Mouse (Mus musculus) heart, postnatal 0 days (tissue): ENCODE results near the gene BC004004. TPM values are rescaled to one million over a fixed set of nuclear protein-coding genes. Genes with fewer than 3 reads are reported as not detected.

Source experiments
- ATAC-seq: fragments of 200-750 bp; cut with Nextera tagmentation; 2 replicates; pipeline ENCODE4 v1.8.0; 2017; ENCODE audit warnings: low read depth, moderate number of reproducible peaks, moderate library complexity; ENCODE audit not compliant: insufficient read depth
- DNase-seq: peaks from one replicate; pipeline ENCODE4 v3.0.0-alpha.2; 2016; ENCODE audit warnings: low spot score
- H3K27ac ChIP-seq: fragments of 300-500 bp; sonication (generic); 2 replicates; pipeline ENCODE4 v1.5.1; 2014; ENCODE audit warnings: low read depth, mild to moderate bottlenecking
- H3K27me3 ChIP-seq: fragments of 300-500 bp; sonication (generic); 2 replicates; pipeline ENCODE4 v1.6.1; 2014; ENCODE audit warnings: low read length, mixed read lengths; ENCODE audit not compliant: control insufficient read depth, insufficient read depth
- H3K36me3 ChIP-seq: fragments of 300-500 bp; sonication (generic); replicated peaks from 2 replicates; pipeline ENCODE4 v1.6.1; 2014; ENCODE audit warnings: low read length, mixed read lengths; ENCODE audit not compliant: control insufficient read depth, insufficient read depth
- H3K4me1 ChIP-seq: fragments of 300-500 bp; sonication (generic); 2 replicates; pipeline ENCODE4 v1.6.1; 2014; ENCODE audit warnings: antibody characterized with exemption; ENCODE audit not compliant: control insufficient read depth, insufficient read depth
- H3K4me2 ChIP-seq: fragments of 300-500 bp; sonication (generic); 2 replicates; pipeline ENCODE4 v1.6.1; 2014; ENCODE audit warnings: low read depth, mild to moderate bottlenecking, low read length, moderate library complexity
- H3K4me3 ChIP-seq: fragments of 300-500 bp; sonication (generic); 2 replicates; pipeline ENCODE4 v1.5.1; 2014; ENCODE audit warnings: low read depth, low read length
- H3K9ac ChIP-seq: fragments of 300-500 bp; sonication (generic); replicated peaks from 2 replicates; pipeline ENCODE4 v1.6.1; 2014; ENCODE audit warnings: low read depth, low read length, mixed read lengths
- H3K9me3 ChIP-seq: fragments of 300-500 bp; sonication (generic); replicated peaks from 2 replicates; pipeline ENCODE4 v1.6.1; 2016; ENCODE audit warnings: low read length; ENCODE audit not compliant: control insufficient read depth
- CTCF ChIP-seq: IDR thresholded peaks from 2 replicates; pipeline ENCODE4 v1.5.1; 2016; ENCODE audit warnings: antibody characterized with exemption, control low read depth, low read depth
- EP300 ChIP-seq: IDR thresholded peaks from 2 replicates; pipeline ENCODE4 v1.6.1; 2016; ENCODE audit warnings: antibody characterized with exemption, low read depth
- WGBS: fragments of 180-500 bp; shearing (Covaris S2); extraction: QIAGEN DNeasy Blood & Tissue Kit; methylation state at CpG from one replicate; pipeline ENCODE4 v1.1.7; 2014; 5-methylcytosine and 5-hydroxymethylcytosine counted together
- polyA plus RNA-seq: library from polyadenylated mRNA; unstranded; fragments of >200 nt; fragmentation: Nextera tagmentation; extraction: Ambion mirVana; gene quantifications from 2 replicates; pipeline ENCODE4 v1.2.1, GENCODE M21; 2015
- total RNA-seq: library from RNA; depleted of rRNA; stranded (reverse); fragments of >200 nt; gene quantifications from 2 replicates; pipeline ENCODE4 v1.2.3, GENCODE M21; 2014; ENCODE audit warnings: low replicate concordance

BC004004 gene
- total and polyA plus RNA-seq, 2 experiments from 2014 or later = 140 to 234 TPM

GRCm38 (mm10) chr17:29280422-29280821, 11.8 kb downstream of the BC004004 start:
- Histone ChIP-seq H3K27me3 (no peaks in the 10 kb centered on the region), H3K9ac (no peak overlapping the region), H3K4me3 (no peak overlapping the region), H3K36me3 (peaks cover 54% of the 10 kb centered on the region), H3K4me1 (no peaks in the 10 kb centered on the region), H3K4me2 (no peak overlapping the region), H3K27ac (no peak overlapping the region), H3K9me3 (no peaks in the 10 kb centered on the region)
- DNase-seq (no peak), ATAC-seq (no peak)
- TF ChIP-seq EP300 = no peak
- no peak for TF ChIP-seq CTCF
- WGBS = 90% methylated on average over 5 of the region's 5 CpGs

- H3K36me3 ChIP-seq = peaks cover 59% of the 10 kb centered on the region
- no peak for ATAC-seq
- H3K9me3 ChIP-seq = no peaks in the 10 kb centered on the region
- no peak for DNase-seq
- H3K4me2 ChIP-seq = no peak overlapping the region
- WGBS = 84% methylated on average over 5 of the region's 5 CpGs
- H3K9ac ChIP-seq = no peak overlapping the region
- no peaks in the 10 kb centered on the region for H3K4me1 ChIP-seq
- no peak for TF ChIP-seq EP300
- no peak for TF ChIP-seq CTCF
- H3K4me3 ChIP-seq = no peak overlapping the region
- no peaks in the 10 kb centered on the region for H3K27me3 ChIP-seq
- no peak overlapping the region for H3K27ac ChIP-seq
These were observed 13.0 kb downstream of the BC004004 start for GRCm38 (mm10) chr17:29281541-29281940.

GRCm38 (mm10) chr17:29282216-29282952, 13.8 kb downstream of the BC004004 start:
- Histone ChIP-seq H3K4me3 (no peak overlapping the region), H3K27me3 (no peaks in the 10 kb centered on the region), H3K4me2 (no peak overlapping the region), H3K27ac (no peak overlapping the region), H3K4me1 (no peaks in the 10 kb centered on the region), H3K9ac (no peak overlapping the region), H3K36me3 (peaks cover 61% of the 10 kb centered on the region), H3K9me3 (no peaks in the 10 kb centered on the region)
- WGBS = 80% methylated on average over 21 of the region's 21 CpGs
- no peak for DNase-seq
- ATAC-seq = no peak
- no peak for TF ChIP-seq CTCF
- TF ChIP-seq EP300 = no peak

DNA sequence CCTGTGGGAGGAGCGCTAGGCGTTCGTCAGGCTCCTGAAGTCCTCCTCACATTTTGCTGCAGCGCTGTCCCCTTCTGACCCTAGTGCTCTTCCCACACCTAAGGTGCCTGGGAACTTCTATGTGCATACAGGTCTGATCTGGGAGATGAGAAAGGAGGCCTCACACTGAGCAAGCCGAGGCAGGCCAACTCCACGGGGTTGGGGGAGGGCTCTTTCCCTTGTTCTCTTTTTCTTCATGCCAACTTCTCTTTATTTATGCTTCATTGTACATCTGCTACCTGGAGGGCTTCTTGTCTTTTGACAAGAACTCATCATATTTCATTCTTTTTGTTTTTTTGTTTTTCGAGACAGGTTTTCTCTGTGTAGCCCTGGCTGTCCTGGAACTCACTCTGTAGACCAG, 23.2 kb downstream of the BC004004 start:
- H3K9ac ChIP-seq = no peak overlapping the region
- no peaks in the 10 kb centered on the region for H3K4me1 ChIP-seq
- ATAC-seq = no peak
- no peak for DNase-seq
- TF ChIP-seq EP300 (no peak), CTCF (no peak)
- no peak overlapping the region for H3K4me3 ChIP-seq
- H3K4me2 ChIP-seq = no peak overlapping the region
- no peaks in the 10 kb centered on the region for H3K27me3 ChIP-seq
- peaks cover 37% of the 10 kb centered on the region for H3K36me3 ChIP-seq
- WGBS = 91% methylated on average over 7 of the region's 7 CpGs
- no peaks in the 10 kb centered on the region for H3K9me3 ChIP-seq
- H3K27ac ChIP-seq = no peak overlapping the region

GRCm38 (mm10) chr17:29292996-29293395, 24.4 kb downstream of the BC004004 start:
- no peaks in the 10 kb centered on the region for H3K9me3 ChIP-seq
- no peak overlapping the region for H3K27ac ChIP-seq
- ATAC-seq (no peak), DNase-seq (no peak)
- H3K4me2 ChIP-seq = no peak overlapping the region
- 81% methylated on average over 3 of the region's 3 CpGs for WGBS
- H3K9ac ChIP-seq = no peak overlapping the region
- no peak for TF ChIP-seq CTCF
- TF ChIP-seq EP300 = no peak
- peaks cover 48% of the 10 kb centered on the region for H3K36me3 ChIP-seq
- H3K4me1 ChIP-seq = no peaks in the 10 kb centered on the region
- no peak overlapping the region for H3K4me3 ChIP-seq
- H3K27me3 ChIP-seq = no peaks in the 10 kb centered on the region
